15 mouse cellular contexts compared by ENCODE assay signal in genomic region chr19:60382661-60383060, GRCm38 (mm10).
"Had no signal": no experiment of that assay in that cellular context is flagged by ENCODE, and none has a peak within 500 bp of the region (broad histone marks: within the 10 kb centered on the region; RNA-seq: fewer than 3 reads in every experiment).

No protein-coding gene starts in this region.

- H3K4me2 ChIP-seq: kidney, embryonic 15.5 days; liver, embryonic 15.5 days; lung, embryonic 15.5 days; midbrain, embryonic 11.5 days had no signal

- H3K9me3 ChIP-seq: kidney, embryonic 15.5 days; liver, embryonic 15.5 days; lung, embryonic 15.5 days; megakaryocyte, embryonic 14.5 days had no signal

- H3K27me3 ChIP-seq: kidney, embryonic 15.5 days; liver, embryonic 15.5 days; lung, embryonic 15.5 days; megakaryocyte, embryonic 14.5 days had no signal

- H3K36me3 ChIP-seq: kidney, embryonic 15.5 days; liver, embryonic 15.5 days; lung, embryonic 15.5 days had no signal

- H3K4me3 ChIP-seq: kidney, embryonic 15.5 days; layer of hippocampus, adult 2 months; liver, embryonic 15.5 days; lung, embryonic 15.5 days; megakaryocyte, embryonic 14.5 days had no signal

- H3K9ac ChIP-seq: kidney, embryonic 15.5 days; liver, embryonic 15.5 days; lung, embryonic 15.5 days had no signal

- H3K27ac ChIP-seq: kidney, embryonic 15.5 days; layer of hippocampus, adult 2 months; liver, embryonic 15.5 days; lung, embryonic 15.5 days had no signal

- H3K4me1 ChIP-seq: lung, embryonic 15.5 days; megakaryocyte, embryonic 14.5 days had no signal

- DNase-seq: kidney, adult 8-10 months; kidney, postnatal 14 days; layer of hippocampus, adult 9-11 months; lung, adult 18-20 months; lung, postnatal 10 days; lung, postnatal 36 days; midbrain, embryonic 14.5 days; thymus, adult 18-20 months; thymus, postnatal 4 days had no signal
